Mouse (Mus musculus) thymus, postnatal 25 days (tissue): ENCODE results near the gene Slc35a3.
"Not testable (repeated sequence)": the region's sequence is repeated elsewhere in the genome, so short reads cannot be mapped to it uniquely, and the experiment has no call there.

Experiments
- DNase-seq: peaks from one replicate; pipeline ENCODE4 v3.0.0; 2022

The Slc35a3 gene

DNA sequence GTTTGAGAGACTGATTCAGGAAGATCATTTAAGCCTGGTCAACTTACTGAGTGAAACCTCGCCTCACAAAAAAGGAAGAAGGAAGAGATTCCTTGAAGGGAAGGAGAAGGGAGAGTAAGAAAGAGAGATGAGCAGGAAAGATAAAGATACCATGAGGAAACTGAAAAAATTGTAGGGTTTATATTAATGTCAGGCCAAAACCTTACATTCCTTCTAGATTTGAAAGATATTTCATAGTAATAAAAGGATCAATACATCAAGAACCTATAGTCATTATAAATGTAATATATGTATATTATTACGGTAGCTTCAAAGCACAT lies 17.0 kb downstream of the Slc35a3 start:
- no peak for DNase-seq

GRCm38 (mm10) chr3:116694955-116695665 lies 17.5 kb downstream of the Slc35a3 start:
- DNase-seq = no peak

DNA sequence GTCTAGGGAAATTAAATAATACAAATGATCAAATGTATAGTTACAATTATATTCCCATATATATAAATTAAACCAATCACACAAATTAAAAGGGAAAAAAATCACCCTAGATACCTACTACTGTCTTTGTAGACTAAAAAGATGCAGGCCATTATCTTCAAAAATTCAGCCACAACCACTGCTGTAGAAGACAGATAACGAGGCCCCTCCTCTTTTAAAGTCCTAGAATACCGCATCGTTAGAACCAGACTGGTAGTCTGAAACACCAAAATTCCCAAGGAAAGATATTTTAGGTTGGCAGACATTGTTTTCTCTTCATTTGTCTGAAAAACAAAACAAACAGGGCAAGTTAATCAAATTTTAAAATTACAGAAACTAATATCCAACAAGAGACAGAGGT lies 18.3 kb downstream of the Slc35a3 start:
- DNase-seq = no peak

GRCm38 (mm10) chr3:116681160-116681559 lies 31.5 kb downstream of the Slc35a3 start, which contains the start of gene Gm43191:
Gene Gm43191 (minus strand): TSS chr3:116681260.
- no peak for DNase-seq

GRCm38 (mm10) chr3:116664281-116664680 lies 48.4 kb downstream of the Slc35a3 start:
- DNase-seq = not testable (repeated sequence)

DNA sequence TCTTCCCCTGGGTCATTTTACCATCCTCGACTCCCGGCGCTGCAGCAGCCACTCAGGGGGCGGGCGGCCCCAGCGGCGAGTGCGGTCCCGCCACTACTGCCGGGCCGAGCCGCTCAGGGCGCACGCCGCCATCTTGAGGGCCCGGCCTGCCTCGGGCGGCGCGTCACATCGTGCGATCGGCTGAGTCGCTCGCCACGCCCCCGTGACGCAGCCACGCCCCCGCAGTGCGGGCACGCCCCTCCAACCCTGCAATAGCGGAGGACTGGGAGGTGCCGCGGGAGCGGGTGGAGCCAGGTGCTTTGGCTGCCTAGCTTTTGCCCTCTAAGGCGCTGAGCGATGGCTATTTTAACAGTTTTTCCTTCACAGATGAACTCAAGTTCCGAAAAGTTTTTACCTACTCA lies 50.2 kb downstream of the Slc35a3 start, which contains the start of gene Mfsd14a:
Mfsd14a (minus strand) TSS at position 215 of the 401 bp plus-strand sequence.
- peak; percentile 100 for DNase-seq

- no peak for DNase-seq
Measured at GRCm38 (mm10) chr3:116661870-116662414, 50.7 kb downstream of the Slc35a3 start.

GRCm38 (mm10) chr3:116661288-116661869 lies 51.3 kb downstream of the Slc35a3 start:
- DNase-seq = no peak

DNA sequence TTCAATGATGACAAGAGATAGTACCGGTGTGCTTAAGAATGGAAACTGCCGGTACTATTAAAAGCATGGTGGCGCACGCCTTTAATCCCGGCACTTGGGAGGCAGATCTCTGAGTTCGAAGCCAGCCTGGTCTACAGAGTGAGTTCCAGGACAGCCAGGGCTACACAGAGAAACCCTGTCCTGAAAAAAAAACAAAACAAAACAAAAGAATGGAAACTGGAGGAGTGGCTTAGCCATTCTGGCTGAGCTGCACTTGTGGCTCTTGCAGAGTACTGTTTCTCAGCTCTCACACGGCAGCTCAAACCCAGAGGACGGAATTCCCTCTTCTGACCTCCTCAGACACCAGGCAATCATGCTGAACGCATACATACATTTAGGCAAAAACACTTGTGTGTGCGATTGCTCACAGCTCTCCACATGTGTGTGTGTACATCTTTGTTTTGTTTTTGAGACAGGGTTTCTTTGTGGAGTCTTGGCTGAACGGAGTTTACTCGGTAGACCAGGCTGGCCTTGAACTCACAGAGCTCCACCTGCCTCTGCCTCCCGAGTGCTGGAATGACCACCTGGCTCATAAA lies 52.7 kb downstream of the Slc35a3 start:
- no peak for DNase-seq

DNA sequence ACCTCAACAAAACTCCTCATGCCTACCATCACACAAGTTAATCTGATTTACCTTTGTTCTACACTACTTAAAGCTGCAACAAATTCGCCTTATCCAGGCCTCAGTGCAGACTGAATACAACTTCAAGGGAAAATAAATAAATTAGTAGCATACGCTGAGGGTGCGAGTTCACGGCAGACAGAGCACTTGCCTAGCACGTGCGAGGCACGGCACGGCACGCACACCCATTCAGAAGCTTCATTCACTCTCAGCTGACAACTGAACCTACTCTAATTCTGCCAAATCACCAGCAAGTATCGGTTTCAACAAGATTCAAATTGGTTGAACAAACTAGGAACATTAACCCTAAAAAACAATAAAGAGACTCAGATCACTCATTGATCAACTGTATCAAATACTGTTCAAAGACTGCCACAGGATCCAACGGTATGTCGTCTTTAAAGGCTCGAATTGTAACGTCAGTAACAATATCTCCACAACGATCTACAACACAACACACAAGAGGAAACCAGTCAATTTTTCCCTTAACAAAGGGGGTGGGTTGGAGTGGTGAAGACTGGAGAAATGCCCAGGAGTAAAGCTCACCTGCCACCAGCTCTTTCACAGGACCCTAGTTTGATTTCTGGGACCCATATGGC lies 53.6 kb downstream of the Slc35a3 start:
- no peak for DNase-seq

- no peak for DNase-seq
Measured at GRCm38 (mm10) chr3:116656184-116656965, 56.3 kb downstream of the Slc35a3 start.

- DNase-seq = not testable (repeated sequence)
Measured at GRCm38 (mm10) chr3:116654051-116654450, 58.6 kb downstream of the Slc35a3 start.

GRCm38 (mm10) chr3:116653278-116653945 lies 59.2 kb downstream of the Slc35a3 start:
- DNase-seq = no peak

DNA sequence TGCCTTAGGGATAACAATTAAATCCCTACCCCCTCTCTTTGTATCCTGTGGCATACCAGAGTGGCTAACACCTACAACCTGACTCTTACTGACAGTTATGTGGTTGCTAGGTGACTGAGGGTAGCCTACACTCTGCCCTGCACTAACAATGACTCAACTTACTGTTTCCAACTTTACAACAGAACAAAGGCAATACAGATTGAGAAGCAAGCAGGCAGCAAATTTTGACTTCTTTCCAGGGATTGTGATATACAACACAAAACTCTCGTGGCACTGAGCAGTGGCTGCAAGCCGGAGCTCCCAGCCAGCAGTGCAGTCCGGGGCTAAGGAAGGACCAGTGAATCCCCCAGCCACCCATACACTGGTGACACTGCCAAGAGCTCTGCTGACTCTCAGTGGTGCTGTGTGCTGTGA lies 60.6 kb downstream of the Slc35a3 start:
- no peak for DNase-seq

DNA sequence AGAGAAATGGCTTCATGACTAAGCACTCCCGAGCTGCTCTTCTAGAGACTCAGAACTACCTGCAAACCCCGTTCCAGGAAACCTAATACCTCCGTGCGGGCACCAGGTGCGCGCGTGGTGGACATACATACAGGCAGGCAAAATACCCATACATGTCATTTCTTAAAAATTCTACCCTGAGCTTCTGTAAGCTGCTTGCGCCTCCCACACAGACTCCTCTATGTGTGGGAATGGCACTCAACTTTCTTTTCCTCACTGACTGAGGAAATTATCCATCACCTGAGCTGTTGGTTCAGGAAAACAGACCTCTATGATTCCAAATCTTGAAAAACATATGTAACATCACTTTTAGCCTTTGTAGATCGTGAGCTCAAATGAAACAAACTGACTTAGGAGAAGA lies 61.9 kb downstream of the Slc35a3 start:
- no peak for DNase-seq

- DNase-seq = no peak
Measured at GRCm38 (mm10) chr3:116648805-116649204, 63.8 kb downstream of the Slc35a3 start.

DNA sequence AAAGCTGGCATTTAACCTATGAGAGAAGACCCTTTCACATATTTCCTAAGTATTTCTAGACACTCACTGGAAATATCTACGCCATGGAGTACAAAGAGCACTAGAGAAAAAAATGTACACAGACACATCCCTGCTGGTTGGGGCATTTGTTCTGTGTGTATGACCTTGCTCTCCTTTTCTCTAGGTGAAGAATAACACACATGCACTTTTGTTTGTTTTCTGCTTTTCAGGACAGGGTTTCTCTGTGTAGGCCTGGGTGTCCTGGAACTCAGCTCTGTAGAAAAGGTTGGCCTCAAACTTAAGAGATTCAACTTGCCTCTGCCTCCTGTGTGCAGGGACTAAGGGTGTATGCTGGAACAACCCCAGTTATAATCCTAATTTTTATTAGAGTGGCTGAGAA lies 66.2 kb downstream of the Slc35a3 start:
- no peak for DNase-seq

- DNase-seq = no peak
Measured at GRCm38 (mm10) chr3:116642373-116642772, 70.3 kb downstream of the Slc35a3 start.

DNA sequence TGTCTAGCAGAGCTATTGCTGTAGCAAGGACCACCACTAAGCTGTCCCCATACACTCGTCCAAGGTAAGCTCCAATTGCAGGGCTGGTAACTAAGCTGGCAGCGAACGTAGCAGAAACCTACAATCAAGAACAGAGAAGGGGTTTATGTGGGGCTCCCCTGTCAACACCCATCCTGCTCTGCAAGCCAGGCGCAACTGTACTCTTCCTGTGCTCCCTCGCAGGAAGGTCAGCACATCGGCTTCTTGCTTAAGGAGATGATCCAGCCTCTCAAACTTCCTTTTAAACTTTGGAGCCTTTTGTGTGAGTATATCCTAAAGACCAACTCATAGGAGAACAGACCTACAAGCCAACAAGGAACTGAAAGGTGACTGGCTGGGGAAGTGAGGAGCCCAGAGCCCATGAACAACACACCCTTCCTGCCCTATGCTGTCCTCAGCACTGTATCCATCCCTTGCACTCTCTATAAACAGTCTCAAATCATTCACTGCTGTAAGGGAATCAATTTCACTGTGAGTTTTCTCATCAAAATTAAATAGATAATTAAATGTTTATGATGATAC lies 70.7 kb downstream of the Slc35a3 start:
- DNase-seq = no peak

- DNase-seq = no peak
Measured at GRCm38 (mm10) chr3:116640024-116640423, 72.6 kb downstream of the Slc35a3 start.

DNA sequence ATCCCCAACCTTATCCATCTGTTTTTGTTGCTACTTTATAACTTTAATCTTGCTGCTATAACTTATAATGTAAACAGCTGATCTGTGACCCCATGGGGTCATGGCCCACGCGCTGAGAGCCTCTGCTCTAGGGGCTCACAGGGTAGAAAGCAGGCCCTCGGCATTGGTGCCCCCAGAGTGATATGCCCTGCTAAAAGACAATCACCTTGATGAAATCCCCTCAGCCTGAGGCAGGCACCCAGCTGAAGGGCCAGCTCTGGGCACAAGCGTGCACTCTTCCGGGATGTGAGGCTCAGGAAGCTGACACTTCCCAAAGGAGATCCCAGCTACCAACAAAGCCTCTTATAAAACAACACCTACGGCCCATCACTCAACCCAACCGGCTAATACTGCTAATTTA lies 74.1 kb downstream of the Slc35a3 start:
- no peak for DNase-seq
